Mouse (Mus musculus) cerebellum, adult 2 months (tissue): ENCODE results near the gene Ppp6r2.

Experiments used
- CTCF ChIP-seq: fragments of 200-500 bp; IDR thresholded peaks from 2 replicates; pipeline ENCODE4 v1.5.1; 2011; ENCODE audit warnings: low read depth, mild to moderate bottlenecking, control low read depth, low read length, moderate library complexity, borderline replicate concordance; ENCODE audit not compliant: insufficient read depth
- POLR2A ChIP-seq: fragments of 200-500 bp; IDR thresholded peaks from 2 replicates; pipeline ENCODE4 v1.6.1; 2011; ENCODE audit warnings: low read length, control low read depth, borderline replicate concordance; ENCODE audit not compliant: insufficient read depth

DNA sequence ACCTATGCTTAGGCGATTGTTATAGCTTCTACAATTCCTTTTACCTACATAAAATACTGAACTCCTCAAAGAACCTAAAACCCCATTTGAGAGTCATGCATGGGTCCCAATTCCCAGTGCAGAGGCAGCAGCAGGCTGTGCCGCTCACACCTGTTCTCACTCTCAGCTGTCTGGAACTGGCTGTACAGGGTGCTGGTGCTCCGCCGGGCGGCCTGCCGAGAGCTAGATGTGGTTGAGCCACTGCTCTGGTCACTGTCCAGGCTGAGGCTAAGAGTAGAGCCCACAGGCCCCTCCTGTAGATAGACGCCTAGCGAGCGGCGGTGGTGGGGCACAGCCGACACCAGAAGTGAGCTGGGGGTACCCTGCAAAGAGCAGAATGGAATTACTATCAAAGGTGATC lies 78.1 kb downstream of the Ppp6r2 start:
- no peak for TF ChIP-seq POLR2A
- TF ChIP-seq CTCF: no peak
